Mouse (Mus musculus) v-Abl transformed pro-B cells (cell line): ENCODE measurements around the gene Cd40.

Experiments used
- in situ Hi-C, 2 experiments: fragments of 400-800 bp; cut with MboI; formaldehyde crosslinking; loops; one replicate each; pipeline ENCODE4 v1.15.1; 2025; ENCODE audit not compliant: unreplicated experiment in 2 of 2

The Cd40 gene

DNA sequence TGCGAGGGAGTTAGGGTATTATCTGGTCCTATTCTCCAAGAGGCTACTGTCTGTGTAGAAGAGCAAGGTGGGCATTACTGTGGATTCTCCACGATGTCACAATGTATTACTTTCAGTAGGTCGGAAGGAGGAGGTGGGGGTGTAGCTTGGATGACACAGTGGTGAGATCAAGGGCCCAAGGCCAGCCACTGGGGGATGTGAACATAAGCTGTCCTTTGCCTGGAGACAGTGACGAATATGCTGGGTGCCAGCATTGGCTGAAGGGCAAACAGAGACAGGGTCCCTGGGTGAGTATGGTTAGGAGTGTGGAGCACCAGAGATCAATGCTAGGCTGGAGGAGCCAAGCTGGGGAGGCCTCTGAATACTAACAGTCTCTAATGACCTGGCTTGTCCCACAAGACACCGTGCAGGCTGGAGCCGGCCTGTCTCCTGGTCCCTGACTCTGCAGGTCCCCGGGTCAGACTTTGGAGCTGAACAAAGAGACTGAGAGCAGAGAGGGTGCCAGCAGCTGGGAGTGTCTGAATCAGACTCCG is 36.1 kb downstream of the Cd40 start:
- in situ Hi-C loops = no loop called here

GRCm38 (mm10) chr2:165092393-165092792 is 37.0 kb downstream of the Cd40 start:
- in situ Hi-C loops = no loop called here

- in situ Hi-C loops = no loop called here
These were observed 40.9 kb downstream of the Cd40 start for GRCm38 (mm10) chr2:165096367-165096766.

DNA sequence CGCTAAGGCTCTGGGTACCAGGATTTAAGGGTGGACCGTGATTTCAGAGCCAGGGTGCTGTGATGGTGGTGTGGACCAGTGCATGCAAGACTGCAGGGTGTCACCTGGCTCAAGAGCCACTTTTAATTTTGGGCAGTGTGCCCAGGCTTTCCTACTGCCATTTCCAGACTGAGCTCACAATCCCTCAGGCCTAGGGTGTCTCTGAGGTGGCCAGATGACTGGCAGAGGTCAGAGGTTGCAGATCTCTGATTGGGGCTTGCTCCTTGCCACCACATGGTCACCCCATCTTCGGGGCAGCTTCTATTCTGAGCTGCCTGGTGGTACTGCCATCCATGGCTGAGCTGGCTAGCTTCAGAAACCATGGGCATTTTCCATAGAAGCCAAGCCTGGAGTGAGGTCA is 43.4 kb downstream of the Cd40 start:
- in situ Hi-C loops = no loop called here

DNA sequence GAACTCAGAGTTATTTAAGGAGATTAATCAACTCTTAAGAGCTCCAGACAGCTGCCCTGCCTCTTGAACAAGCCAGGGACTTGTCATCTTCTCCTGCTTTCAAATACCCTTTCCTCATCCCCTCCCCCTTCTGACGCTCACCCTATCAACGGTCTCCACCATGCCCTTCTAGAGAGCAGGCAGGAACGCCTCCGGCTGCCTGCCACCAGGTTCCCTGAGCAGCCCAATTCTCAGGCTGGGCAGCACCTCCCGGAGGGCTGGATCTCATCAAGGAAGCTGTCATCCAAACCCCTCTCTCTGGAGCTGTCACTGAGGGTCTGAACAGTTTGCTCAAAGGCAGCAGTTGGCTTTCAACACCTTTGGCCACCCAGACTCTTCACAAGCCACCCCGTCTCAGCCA is 45.3 kb downstream of the Cd40 start:
- in situ Hi-C loops = no loop called here

DNA sequence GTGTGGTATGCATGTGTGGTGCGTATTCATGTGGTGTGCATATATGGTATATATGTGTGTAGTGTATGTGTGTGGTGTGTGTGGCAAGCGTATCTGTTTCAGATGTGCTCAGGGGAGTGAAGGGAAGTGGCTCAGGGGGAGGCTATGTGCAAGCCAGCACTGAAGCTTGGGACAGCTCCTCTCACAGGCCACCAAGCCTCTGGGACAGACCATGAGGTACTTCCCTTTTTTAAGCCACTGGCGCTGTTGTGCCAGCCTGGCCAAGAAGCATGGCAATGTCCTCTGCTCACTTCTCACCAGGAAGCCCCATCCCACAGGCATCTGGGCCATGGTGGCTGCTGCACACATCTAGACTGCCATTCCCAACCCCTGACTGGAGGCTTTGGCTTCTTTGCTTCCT is 47.5 kb downstream of the Cd40 start:
- in situ Hi-C loops = no loop called here

DNA sequence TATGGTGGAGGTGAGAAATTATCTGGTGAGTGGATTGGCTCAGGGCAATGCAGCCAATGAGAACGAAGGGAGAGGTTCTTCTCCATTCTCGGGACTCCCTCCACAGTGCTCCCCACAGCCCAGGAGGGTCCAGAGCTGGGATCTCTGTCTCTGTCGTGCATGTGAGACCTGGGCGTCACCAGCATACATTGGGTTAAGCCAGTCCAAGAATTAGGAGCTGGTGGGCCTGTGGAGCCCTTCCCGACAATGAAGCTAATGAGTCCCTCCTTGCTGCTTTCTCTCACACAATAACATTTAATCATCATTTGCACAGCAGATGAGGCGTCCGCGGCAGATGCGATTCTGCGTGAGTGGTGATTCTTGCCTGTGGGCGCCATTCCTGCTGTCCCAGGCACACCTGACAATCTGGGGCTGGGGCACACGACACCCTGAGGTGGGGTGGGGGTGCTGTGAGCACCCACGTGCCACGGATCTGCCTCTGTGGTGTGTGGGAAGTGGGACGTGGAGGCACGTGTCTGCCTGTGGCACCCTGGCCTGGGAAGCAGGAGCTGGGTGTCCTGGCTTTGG is 50.2 kb downstream of the Cd40 start:
- in situ Hi-C loops = no loop called here

GRCm38 (mm10) chr2:165106585-165106984 is 51.2 kb downstream of the Cd40 start:
- in situ Hi-C loops = no loop called here

DNA sequence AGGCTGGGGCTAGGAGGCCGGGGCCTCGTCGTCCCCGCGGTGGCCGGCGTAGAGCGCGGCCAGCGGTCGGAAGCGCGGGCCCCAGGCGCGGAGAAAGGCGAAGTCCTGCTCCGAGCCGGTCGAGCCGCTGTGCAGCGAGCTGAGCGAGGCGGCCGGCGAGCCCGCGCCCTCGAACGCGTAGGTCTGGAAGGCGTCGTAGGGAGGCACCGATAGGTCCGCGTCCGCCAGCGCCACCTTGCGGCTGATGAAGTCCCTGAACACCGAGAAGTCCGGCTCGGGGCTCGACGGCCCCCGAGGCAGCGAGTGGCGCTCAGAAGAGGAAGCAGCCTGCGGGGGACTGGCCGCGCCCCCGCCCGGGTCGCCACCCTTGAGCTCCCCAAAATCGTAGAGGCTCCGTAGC is 56.7 kb downstream of the Cd40 start:
- in situ Hi-C loops = no loop called here

GRCm38 (mm10) chr2:165113733-165114132 is 58.3 kb downstream of the Cd40 start:
- in situ Hi-C loops = no loop called here

- in situ Hi-C loops = no loop called here
These were observed 65.3 kb downstream of the Cd40 start for GRCm38 (mm10) chr2:165120765-165121164.

GRCm38 (mm10) chr2:165121206-165121840 is 65.9 kb downstream of the Cd40 start:
- in situ Hi-C loops = no loop called here
